Mouse (Mus musculus) monocyte, adult 2 months (primary cell): ENCODE measurements around the gene Srsf4.

Source experiments
- DNase-seq, 2 experiments: peaks; one replicate each; pipeline ENCODE4 v3.0.0; 2022; ENCODE audit warnings: low spot score in 2 of 2, low read depth in 1 of 2

Srsf4 gene

GRCm38 (mm10) chr4:131872672-131873292 is 635 bp upstream of the Srsf4 start:
- DNase-seq, result no peak

- no peak for DNase-seq
Measured at GRCm38 (mm10) chr4:131874169-131874536, 736 bp downstream of the Srsf4 start.

GRCm38 (mm10) chr4:131874567-131874966 is 1.1 kb downstream of the Srsf4 start:
- DNase-seq, result no peak

GRCm38 (mm10) chr4:131875242-131875641 is 1.8 kb downstream of the Srsf4 start:
- no peak for DNase-seq

- no peak for DNase-seq
Measured at GRCm38 (mm10) chr4:131876836-131877235, 3.4 kb downstream of the Srsf4 start.

- DNase-seq, result no peak
Measured at GRCm38 (mm10) chr4:131879692-131880091, 6.3 kb downstream of the Srsf4 start.

- no peak for DNase-seq
Measured at GRCm38 (mm10) chr4:131881306-131881705, 7.9 kb downstream of the Srsf4 start.

GRCm38 (mm10) chr4:131883571-131883970 is 10.2 kb downstream of the Srsf4 start:
- no peak for DNase-seq

- no peak for DNase-seq
Measured at GRCm38 (mm10) chr4:131885376-131885775, 12.0 kb downstream of the Srsf4 start.

GRCm38 (mm10) chr4:131888564-131888963 is 15.1 kb downstream of the Srsf4 start:
- no peak for DNase-seq

GRCm38 (mm10) chr4:131890692-131891091 is 17.3 kb downstream of the Srsf4 start:
- DNase-seq, result no peak

- no peak for DNase-seq
Measured at GRCm38 (mm10) chr4:131897109-131897508, 23.7 kb downstream of the Srsf4 start.

- no peak for DNase-seq
Measured at GRCm38 (mm10) chr4:131897787-131898186, 24.4 kb downstream of the Srsf4 start.

GRCm38 (mm10) chr4:131898503-131899179 is 25.2 kb downstream of the Srsf4 start:
- no peak for DNase-seq

- no peak for DNase-seq
Measured at GRCm38 (mm10) chr4:131899180-131899554, 25.8 kb downstream of the Srsf4 start.

- no peak for DNase-seq
Measured at GRCm38 (mm10) chr4:131901090-131901489, 27.7 kb downstream of the Srsf4 start.

- DNase-seq, result no peak
Measured at GRCm38 (mm10) chr4:131904478-131904877, 31.1 kb downstream of the Srsf4 start.

GRCm38 (mm10) chr4:131906423-131906822 is 33.0 kb downstream of the Srsf4 start:
- DNase-seq, result no peak

- no peak for DNase-seq
Measured at GRCm38 (mm10) chr4:131907912-131908311, 34.5 kb downstream of the Srsf4 start.

GRCm38 (mm10) chr4:131910237-131910994 is 37.0 kb downstream of the Srsf4 start:
- DNase-seq, result peak; percentile 44 to 60

- DNase-seq, result no peak
Measured at GRCm38 (mm10) chr4:131911521-131911920, 38.1 kb downstream of the Srsf4 start.

- DNase-seq, result no peak
Measured at GRCm38 (mm10) chr4:131913526-131913925, 40.1 kb downstream of the Srsf4 start.
